Mouse (Mus musculus) spleen, adult 2 months (tissue): ENCODE measurements at regions not wholly inside any gene's neighbourhood (a gene's known extent, or its start where the extent isn't known, plus 50 kb on each side); places are given as distances from the start of the nearest gene placed in this dataset.

ENCODE experiments used
- DNase-seq, 2 experiments: peaks; one replicate each; pipeline versions ENCODE4 v3.0.0 to v3.0.0-alpha.2; 2012 to 2021; ENCODE audit warnings: low spot score in 2 of 2, low read depth in 1 of 2
- H3K27ac ChIP-seq: fragments of 200-500 bp; 2 replicates; pipeline ENCODE4 v1.5.1; 2012; ENCODE audit warnings: low read length, inconsistent platforms; ENCODE audit not compliant: insufficient read depth
- H3K27me3 ChIP-seq: fragments of 200-500 bp; 2 replicates; pipeline ENCODE4 v1.6.1; 2012; ENCODE audit warnings: mild to moderate bottlenecking, moderate library complexity, low read length, inconsistent platforms; ENCODE audit not compliant: control insufficient read depth, insufficient read depth
- H3K36me3 ChIP-seq: fragments of 200-500 bp; 2 replicates; pipeline ENCODE4 v1.6.1; 2012; ENCODE audit warnings: mild to moderate bottlenecking, low read length, inconsistent platforms; ENCODE audit not compliant: control insufficient read depth, insufficient read depth
- H3K4me1 ChIP-seq: fragments of 200-500 bp; 2 replicates; pipeline ENCODE4 v1.6.1; 2011; ENCODE audit warnings: inconsistent platforms; ENCODE audit not compliant: control insufficient read depth, insufficient read depth, insufficient read length
- H3K4me3 ChIP-seq: fragments of 200-500 bp; 2 replicates; pipeline ENCODE4 v1.5.1; 2011; ENCODE audit warnings: mild to moderate bottlenecking, inconsistent platforms; ENCODE audit not compliant: insufficient read depth, insufficient read length; ENCODE audit errors: extremely low read depth
- CTCF ChIP-seq: fragments of 200-500 bp; IDR thresholded peaks from 2 replicates; pipeline ENCODE4 v1.5.1; 2011; ENCODE audit warnings: mild to moderate bottlenecking, inconsistent platforms; ENCODE audit not compliant: insufficient read depth, insufficient read length, insufficient replicate concordance; ENCODE audit errors: extremely low read depth
- POLR2A ChIP-seq: fragments of 200-500 bp; IDR thresholded peaks from 2 replicates; pipeline ENCODE4 v1.6.1; 2011; ENCODE audit warnings: low read depth, low read length, inconsistent platforms
- WGBS: fragments of 180-500 bp; shearing (Covaris S2); methylation state at CpG from one replicate; pipeline ENCODE4 v1.1.7; 2018; 5-methylcytosine and 5-hydroxymethylcytosine counted together

- H3K36me3 ChIP-seq, result no peaks in the 10 kb centered on the region
- TF ChIP-seq CTCF (no peak), POLR2A (no peak)
- H3K4me3 ChIP-seq, result no peak overlapping the region
- WGBS, result 93% methylated on average over 10 of the region's 10 CpGs
- no peaks in the 10 kb centered on the region for H3K4me1 ChIP-seq
- no peak overlapping the region for H3K27ac ChIP-seq
- DNase-seq, result no peak
- H3K27me3 ChIP-seq, result no peaks in the 10 kb centered on the region
Observed at GRCm38 (mm10) chr6:143714461-143714860, 547.4 kb downstream of the Etnk1 start.

- H3K27me3 ChIP-seq, result no peaks in the 10 kb centered on the region
- TF ChIP-seq POLR2A, result no peak
- peaks cover 2% of the 10 kb centered on the region for H3K4me1 ChIP-seq
- H3K4me3 ChIP-seq, result no peak overlapping the region
- H3K27ac ChIP-seq, result no peak overlapping the region
- no peak for DNase-seq
- H3K36me3 ChIP-seq, result no peaks in the 10 kb centered on the region
Observed at GRCm38 (mm10) chr6:143750074-143750473, 583.1 kb downstream of the Etnk1 start.

- peak; percentile 60 to 79 for DNase-seq
- no peak for TF ChIP-seq CTCF
- Histone ChIP-seq H3K4me1 (peaks cover 2% of the 10 kb centered on the region), H3K27me3 (no peaks in the 10 kb centered on the region), H3K27ac (peak overlapping the region; percentile 63), H3K36me3 (no peaks in the 10 kb centered on the region), H3K4me3 (peak overlapping the region; percentile 27)
- WGBS, result 33% methylated on average over 14 of the region's 14 CpGs
Observed at GRCm38 (mm10) chr6:143751076-143752070, 584.4 kb downstream of the Etnk1 start.

- H3K36me3 ChIP-seq, result no peaks in the 10 kb centered on the region
- WGBS, result 69% methylated on average over 3 of the region's 3 CpGs
- H3K27me3 ChIP-seq, result no peaks in the 10 kb centered on the region
- H3K4me1 ChIP-seq, result no peaks in the 10 kb centered on the region
- no peak overlapping the region for H3K4me3 ChIP-seq
- no peak for DNase-seq
- no peak for TF ChIP-seq POLR2A
- TF ChIP-seq CTCF, result no peak
- no peak overlapping the region for H3K27ac ChIP-seq
Observed at GRCm38 (mm10) chr6:143757462-143757861, 590.4 kb downstream of the Etnk1 start.

GRCm38 (mm10) chr6:143768115-143768514, 601.1 kb downstream of the Etnk1 start:
- H3K4me3 ChIP-seq, result no peak overlapping the region
- TF ChIP-seq POLR2A, result no peak
- TF ChIP-seq CTCF, result no peak
- DNase-seq, result no peak
- 87% methylated on average over 2 of the region's 2 CpGs for WGBS
- no peaks in the 10 kb centered on the region for H3K4me1 ChIP-seq
- no peaks in the 10 kb centered on the region for H3K36me3 ChIP-seq
- no peak overlapping the region for H3K27ac ChIP-seq
- no peaks in the 10 kb centered on the region for H3K27me3 ChIP-seq
